ENCODE assay signal across 24 mouse cellular contexts in genomic region chr8:123279828-123280227, GRCm38 (mm10). TPM values are rescaled to one million over a fixed set of nuclear protein-coding genes. Genes with fewer than 3 reads are reported as not detected.
"Had no signal": no experiment of that assay in that cellular context is flagged by ENCODE, and none has a peak within 500 bp of the region (broad histone marks: within the 10 kb centered on the region; RNA-seq: fewer than 3 reads in every experiment).

No protein-coding gene starts in this region.

- DNase-seq: kidney, adult 11 months; kidney, adult 8-10 months; kidney, postnatal 10 days; kidney, postnatal 36 days; layer of hippocampus, postnatal 36 days; left cerebral cortex, postnatal 4 days; lung, embryonic 14.5 days; lung, postnatal 10 days; retina, postnatal 1 day; right cerebral cortex, postnatal 25 days; thymus, adult 18-20 months; thymus, postnatal 36 days had no signal

- H3K36me3 ChIP-seq: intestine, embryonic 15.5 days; midbrain, embryonic 15.5 days; neural tube, embryonic 13.5 days had no signal

- H3K4me3 ChIP-seq: intestine, embryonic 15.5 days; kidney, embryonic 15.5 days; left cerebral cortex, adult 2 months; limb, embryonic 12.5 days; limb, embryonic 15.5 days; liver, embryonic 12.5 days; midbrain, embryonic 12.5 days; midbrain, embryonic 15.5 days; myocyte; neural tube, embryonic 13.5 days had no signal

- H3K4me1 ChIP-seq: intestine, embryonic 15.5 days; kidney, embryonic 15.5 days; limb, embryonic 12.5 days; limb, embryonic 15.5 days; liver, embryonic 12.5 days; liver, embryonic 15.5 days; midbrain, embryonic 12.5 days; midbrain, embryonic 15.5 days; neural tube, embryonic 13.5 days had no signal

- H3K27me3 ChIP-seq: intestine, embryonic 15.5 days; kidney, embryonic 15.5 days; limb, embryonic 12.5 days; limb, embryonic 15.5 days; liver, embryonic 12.5 days; liver, embryonic 15.5 days; midbrain, embryonic 12.5 days; midbrain, embryonic 15.5 days; neural tube, embryonic 13.5 days had no signal

- H3K4me2 ChIP-seq: intestine, embryonic 15.5 days; kidney, embryonic 15.5 days; limb, embryonic 12.5 days; limb, embryonic 15.5 days; liver, embryonic 12.5 days; lung, embryonic 14.5 days; midbrain, embryonic 12.5 days; midbrain, embryonic 15.5 days; neural tube, embryonic 13.5 days had no signal

- ATAC-seq: intestine, embryonic 15.5 days; liver, embryonic 12.5 days; midbrain, embryonic 15.5 days had no signal

- H3K9ac ChIP-seq: intestine, embryonic 15.5 days; kidney, embryonic 15.5 days; limb, embryonic 12.5 days; limb, embryonic 15.5 days; liver, embryonic 12.5 days; liver, embryonic 15.5 days; lung, embryonic 14.5 days; midbrain, embryonic 12.5 days; midbrain, embryonic 15.5 days; neural tube, embryonic 13.5 days had no signal

- H3K9me3 ChIP-seq: intestine, embryonic 15.5 days; kidney, embryonic 15.5 days; limb, embryonic 12.5 days; limb, embryonic 15.5 days; liver, embryonic 12.5 days; liver, embryonic 15.5 days; midbrain, embryonic 12.5 days; midbrain, embryonic 15.5 days; neural tube, embryonic 13.5 days had no signal

- H3K27ac ChIP-seq: intestine, embryonic 15.5 days; kidney, embryonic 15.5 days; left cerebral cortex, adult 2 months; limb, embryonic 12.5 days; limb, embryonic 15.5 days; liver, embryonic 12.5 days; macrophage; midbrain, embryonic 12.5 days; midbrain, embryonic 15.5 days; neural tube, embryonic 13.5 days had no signal

RNA-seq across cellular contexts. Expression of gene Spire2, which starts 52.7 kb away (rescaled TPM):
- polyA plus RNA-seq: macrophage had no signal
